Mouse (Mus musculus) v-Abl transformed pro-B cells (cell line): ENCODE data around the gene Tcf25.

Experiments
- in situ Hi-C, 2 experiments: fragments of 400-800 bp; cut with MboI; formaldehyde crosslinking; loops; one replicate each; pipeline ENCODE4 v1.15.1; 2025; ENCODE audit not compliant: unreplicated experiment in 2 of 2

The Tcf25 gene

DNA sequence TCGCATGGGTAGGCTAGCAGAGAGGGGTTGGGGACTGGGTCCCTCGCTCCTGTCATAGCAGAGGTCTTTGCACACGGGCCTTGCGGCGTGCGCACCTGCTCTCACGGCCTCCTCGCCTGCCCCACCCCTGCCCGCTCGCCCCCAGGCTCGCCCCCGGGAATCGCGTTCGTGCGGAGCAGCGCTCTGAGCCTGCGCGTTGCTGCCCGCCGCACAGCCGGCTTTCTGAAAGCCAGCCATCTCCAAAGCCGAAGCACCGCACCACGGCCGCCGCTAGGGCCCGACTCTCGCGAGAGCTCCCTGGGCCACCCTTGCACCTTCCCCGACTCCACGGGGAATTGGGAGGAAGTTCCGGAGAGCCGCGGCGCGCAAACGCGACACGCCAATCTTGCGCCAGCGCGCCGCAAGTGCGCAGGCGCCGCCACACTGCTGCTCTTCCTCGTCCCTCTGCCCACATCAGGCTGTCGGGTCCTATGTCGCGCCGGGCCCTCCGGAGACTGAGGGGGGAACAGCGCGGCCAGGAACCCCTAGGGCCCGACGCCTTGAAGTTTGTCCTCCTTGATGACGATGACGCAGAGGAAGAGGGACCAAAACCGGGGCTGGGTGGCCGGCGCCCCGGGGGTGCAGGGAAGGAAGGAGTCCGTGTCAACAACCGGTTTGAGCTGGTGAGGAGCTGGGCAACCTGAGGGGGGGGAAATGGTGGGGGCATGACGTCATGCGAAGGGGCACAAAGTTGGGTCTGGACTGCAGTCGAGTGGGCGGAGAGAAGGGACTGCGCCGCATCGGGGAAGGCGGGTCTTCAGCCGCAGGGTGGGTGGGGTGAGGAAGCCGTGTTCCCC, at the start of gene Tcf25:
Gene Tcf25, plus strand, starts transcription at position 351 of the 836 bp plus-strand sequence.
- in situ Hi-C loops: no loop called here

DNA sequence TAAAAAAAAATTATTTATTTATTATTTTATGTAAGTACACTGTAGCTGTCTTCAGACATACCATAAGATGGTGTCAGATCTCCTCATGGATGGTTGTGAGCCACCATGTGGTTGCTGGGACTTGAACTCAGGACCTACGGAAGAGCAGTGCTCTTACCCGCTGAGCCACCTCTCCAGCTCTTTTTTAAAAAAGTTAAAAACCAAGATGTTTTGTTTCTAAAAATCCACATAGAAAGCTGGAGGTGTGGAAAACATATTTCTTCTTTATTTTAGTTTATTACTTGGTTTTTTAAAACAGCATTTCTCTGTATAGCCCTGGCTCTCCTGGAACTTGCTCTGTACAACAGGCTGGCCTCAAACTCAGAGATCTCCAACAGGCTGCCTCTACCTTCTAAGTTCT, 45.0 kb upstream of the Tcf25 start:
- in situ Hi-C loops: no loop called here

DNA sequence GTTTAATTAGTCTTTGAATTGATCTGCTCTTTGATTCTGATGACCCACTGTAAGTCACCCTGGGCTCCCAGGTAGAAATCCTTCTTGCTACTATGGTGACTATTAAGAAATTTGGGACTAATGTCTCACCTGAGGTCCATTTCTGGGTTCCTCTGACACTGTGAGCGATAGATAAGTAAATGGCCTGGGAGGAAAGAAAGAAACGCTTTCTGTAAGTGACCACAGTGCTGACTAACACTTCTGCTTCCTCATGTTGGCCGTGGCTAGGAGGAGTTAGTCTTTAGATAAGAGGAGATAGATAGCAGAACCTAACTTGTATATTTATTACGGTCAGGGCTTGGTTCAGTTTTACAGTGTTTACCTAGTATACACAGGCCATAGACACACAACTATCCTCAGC, 44.2 kb upstream of the Tcf25 start:
- in situ Hi-C loops: no loop called here

DNA sequence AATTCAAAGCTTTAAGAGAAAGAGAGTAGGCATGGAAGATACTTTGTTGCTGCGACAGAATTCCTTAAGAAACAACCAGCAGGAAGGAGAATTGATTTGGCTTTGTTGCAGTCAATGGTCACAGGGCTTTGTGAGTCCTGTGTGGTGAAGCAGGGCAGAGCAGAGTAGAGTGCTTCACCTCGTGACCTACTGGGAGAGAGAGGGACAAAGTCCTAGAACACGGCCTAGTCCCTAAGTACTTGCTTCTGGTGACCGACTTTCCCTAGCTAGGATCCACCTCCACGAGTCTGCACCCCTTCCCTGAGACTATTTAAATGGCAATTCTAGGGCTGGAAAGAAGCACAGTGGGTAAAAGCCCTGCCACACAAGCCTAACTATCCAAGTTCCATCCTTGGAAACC, 43.6 kb upstream of the Tcf25 start:
- in situ Hi-C loops: no loop called here

DNA sequence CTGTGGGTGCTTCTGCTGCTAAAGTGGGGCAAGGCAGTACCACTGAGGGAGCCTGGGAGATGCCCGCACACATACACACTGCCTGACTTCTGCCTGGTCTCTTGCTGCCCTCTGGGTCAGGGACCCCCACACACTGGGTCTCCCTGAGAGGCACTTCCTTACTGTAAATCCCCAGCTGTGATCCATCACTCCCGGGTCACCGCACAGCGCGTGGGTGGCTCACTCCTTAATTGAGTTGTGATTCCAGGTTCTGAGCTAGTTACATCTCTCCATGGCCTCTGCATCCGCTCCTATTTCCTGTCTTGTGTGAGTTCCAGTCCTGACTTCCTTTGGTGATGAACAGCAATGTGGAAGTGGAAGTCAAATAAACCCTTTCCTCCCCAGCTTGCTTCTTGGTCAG, 42.9 kb upstream of the Tcf25 start:
- in situ Hi-C loops: no loop called here

DNA sequence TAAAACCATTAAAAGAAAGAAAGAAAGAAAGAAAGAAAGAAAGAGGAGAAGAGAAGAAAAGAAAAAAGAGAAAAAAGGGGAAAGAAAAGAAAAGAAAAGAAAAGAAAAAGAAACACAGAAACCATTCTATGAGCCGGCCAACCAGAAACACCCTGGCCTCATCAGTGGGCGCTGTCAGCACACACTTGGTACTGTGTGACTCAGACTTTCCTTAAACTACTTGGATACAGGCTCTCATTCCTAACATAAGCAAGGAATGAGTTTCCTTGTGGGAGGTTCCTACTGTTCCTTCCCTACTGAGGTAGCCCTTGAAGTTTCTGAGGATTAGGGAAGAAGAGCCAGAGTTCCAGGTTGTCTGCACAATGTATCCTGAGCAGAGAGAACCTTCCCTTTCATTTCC, 42.3 kb upstream of the Tcf25 start:
- in situ Hi-C loops: no loop called here

DNA sequence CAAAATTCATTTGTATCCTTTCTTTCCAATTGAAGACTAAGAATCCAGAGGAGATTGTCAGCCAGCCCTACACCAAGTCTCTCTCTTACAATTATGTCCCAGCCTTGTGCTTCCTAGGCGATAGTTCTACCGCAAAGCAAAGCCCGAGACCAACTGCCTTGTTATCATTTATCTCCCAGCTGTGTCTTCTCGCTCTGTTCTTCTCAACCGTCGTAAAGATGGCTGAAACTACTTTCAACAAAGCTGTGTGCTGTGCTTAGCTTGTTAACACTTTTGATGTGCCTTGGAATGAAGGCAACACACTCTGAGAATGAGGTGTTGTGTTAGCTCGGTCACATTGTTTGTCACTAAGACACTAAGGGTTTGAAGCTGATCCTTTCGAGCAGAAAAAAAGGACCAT, 41.7 kb upstream of the Tcf25 start:
- in situ Hi-C loops: no loop called here

DNA sequence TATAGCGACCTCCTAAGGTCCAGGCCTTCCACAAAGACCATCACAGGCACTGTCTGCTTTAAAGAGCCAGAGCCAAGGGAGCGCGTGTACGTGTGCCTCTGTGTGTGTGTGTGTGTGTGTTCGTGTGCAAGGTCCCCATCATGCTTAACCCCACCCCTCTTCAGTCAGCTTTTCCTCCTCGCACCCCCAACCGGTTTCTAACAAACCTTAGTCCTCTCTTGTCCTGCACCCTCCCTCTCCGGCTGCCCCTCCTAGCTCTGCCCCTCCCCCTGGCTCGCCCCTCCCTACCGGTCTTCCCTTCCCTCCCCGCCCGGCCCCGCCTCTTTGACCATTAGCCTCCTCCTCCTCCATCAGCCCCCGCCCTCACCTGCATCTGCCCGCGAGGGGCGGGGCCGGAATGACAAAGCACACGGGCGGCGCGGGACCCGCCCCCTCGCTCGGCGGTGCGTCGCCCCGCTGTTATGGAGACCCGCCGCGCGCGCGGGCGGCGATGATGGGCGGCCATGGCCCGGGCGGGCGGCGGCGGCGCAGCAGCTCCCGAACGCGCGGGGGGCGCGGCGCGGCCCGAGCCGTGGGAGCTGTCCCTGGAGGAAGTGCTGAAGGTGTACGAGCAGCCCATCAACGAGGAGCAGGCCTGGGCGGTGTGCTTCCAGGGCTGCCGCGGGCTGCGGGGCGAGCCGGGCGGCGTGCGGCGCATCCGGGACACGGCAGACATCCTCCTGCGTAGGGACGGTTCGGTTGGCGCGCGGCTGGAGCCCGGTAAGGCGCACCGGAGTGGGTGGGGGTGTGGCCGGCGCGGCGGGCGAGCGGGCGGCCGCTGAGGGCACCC, 41.1 kb upstream of the Tcf25 start, which contains the start of gene Spire2:
Gene Spire2, plus strand, starts transcription at position 452 of the 829 bp plus-strand sequence.
- in situ Hi-C loops: no loop called here

DNA sequence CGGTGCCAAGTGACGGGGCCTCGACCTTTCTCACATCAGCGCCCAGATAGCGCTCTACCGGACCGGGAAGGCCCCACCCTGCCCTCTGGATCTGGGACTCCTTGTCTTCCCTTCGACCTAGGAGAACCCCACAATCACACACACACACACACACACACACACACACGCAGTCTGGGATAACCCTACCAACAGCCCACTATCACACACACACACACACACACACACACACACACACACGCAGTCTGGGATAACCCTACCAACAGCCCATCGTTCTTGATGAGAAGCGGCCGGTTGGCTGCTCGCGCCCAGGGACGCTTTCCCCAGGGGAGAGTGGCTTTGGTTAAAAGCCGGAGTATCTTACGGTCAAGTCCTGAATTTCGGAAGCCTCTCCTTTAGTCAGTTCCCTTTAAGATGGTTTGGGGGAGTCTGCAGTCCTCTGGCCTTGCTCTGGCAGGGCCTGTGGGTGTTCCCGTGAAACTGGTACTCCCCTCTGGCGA, 40.4 kb upstream of the Tcf25 start:
- in situ Hi-C loops: no loop called here

DNA sequence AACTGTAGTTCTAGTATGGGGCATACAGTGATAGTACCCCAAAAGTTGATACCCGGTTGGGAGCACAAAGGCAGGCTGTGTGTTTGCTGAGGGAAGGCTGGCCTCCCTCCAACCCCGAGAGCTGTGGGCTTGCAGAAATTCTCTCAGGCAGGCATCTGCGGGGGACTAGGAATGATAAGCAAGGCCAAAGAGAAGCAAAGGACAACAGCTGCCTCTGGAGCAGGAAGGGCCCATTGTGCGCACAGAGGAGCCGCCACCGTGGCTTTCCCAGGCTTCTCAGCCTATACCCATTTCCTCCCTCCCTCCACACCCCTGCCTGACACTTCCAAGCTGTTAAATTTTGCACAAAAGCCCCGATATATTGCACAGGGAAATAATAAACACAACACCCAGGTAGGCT, 39.7 kb upstream of the Tcf25 start:
- in situ Hi-C loops: no loop called here

DNA sequence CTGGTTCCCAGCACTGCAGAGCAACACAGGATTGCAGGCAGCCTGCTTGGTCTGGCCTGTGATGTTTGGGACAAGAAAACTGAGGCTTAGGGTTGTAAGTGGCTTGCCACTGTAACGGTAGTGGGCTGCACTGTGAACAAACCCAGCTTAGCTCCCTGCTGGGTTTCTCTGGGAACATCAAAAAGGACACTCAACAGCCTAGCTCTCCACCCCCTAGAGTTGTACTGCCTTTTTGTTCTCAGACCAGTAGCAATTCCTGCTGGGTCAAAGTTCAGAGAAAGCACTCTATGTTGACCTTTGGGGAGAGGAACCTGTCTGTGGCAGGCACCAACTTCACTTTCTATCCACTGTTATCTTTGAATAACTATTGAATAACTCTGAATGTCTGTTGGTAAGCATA, 39.1 kb upstream of the Tcf25 start:
- in situ Hi-C loops: no loop called here

DNA sequence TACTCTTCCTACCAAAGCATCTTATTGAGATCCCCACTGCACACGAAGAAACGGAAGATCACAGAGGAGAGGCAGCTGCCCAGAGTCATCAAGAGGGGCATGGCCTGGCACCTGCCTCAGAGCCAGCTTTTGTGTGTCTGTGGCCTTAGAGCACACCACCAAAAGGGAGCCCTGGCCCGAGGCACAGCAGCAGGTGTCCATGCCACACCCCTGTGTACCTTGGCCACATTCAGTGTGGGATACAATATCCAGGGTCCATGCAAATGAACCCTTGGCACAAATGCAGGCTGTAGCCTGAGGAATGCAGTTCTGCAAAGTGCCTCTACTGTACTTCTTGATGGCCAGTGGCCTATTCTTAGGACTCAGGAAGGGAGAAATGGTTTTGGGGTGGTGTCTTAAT, 36.1 kb upstream of the Tcf25 start:
- in situ Hi-C loops: no loop called here

DNA sequence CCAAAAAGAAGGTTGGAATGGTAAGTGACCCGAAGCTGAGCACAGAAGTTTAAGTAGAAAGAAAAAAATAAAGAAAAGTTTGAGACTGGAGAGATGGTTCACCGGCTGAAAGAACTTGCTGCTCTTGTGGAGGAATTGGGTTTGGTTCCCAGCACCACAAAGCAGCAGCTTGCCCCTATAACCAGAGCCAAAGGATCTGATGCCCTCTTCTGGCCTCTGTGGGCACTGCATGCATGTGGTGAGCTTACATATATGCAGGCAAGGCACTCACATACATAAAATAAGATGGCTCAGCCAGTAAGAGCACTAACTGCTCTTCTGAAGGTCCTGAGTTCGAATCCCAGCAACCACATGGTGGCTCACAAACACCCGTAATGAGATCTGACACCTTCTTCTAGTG, 33.5 kb upstream of the Tcf25 start:
- in situ Hi-C loops: no loop called here

DNA sequence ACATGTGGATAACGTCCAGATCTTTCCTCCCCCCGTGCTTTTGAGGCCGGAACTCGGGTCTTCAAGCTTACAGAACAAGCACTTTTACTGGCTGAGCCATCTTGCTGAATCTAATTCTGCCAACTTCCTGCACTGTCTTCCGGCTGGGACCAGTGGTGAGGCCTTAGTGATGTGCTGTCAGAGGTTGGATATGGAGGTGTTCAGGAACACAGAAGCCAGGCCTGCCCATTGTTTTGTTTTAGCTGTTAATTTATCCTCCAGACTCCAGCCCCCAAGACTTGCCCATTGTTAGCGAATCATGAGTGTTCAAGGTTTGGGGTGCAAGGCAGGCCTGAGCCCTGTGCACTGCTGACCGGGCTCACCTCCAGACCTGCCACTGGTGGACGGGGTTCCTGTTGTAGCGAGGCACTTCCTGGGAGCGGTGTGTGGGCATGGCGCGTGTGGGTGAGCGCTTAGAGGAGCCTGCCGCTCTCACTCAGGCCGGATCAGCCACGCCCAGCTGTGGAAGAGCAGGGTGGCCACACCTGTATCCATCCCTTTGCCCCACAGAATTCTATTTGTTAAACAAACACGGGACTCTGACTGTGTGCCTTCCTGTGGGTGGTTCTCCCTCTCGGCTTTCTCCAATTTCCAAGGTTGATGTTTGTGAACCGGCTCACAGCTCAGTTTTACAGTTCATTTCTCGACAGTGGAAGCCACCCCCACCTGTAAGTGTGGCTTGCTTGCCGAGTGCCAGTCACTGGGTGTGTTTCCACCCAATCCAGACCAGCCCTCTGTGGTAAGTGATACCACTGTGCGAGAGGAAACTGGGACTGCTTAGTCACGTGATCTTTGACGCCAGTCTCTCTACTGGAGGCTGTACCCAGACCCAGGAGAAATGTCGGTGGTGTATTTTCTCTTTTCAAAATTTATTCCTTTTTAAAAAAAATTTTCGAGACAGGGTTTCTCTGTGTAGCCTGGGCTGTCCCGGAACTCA, 32.2 kb upstream of the Tcf25 start:
- in situ Hi-C loops: no loop called here

DNA sequence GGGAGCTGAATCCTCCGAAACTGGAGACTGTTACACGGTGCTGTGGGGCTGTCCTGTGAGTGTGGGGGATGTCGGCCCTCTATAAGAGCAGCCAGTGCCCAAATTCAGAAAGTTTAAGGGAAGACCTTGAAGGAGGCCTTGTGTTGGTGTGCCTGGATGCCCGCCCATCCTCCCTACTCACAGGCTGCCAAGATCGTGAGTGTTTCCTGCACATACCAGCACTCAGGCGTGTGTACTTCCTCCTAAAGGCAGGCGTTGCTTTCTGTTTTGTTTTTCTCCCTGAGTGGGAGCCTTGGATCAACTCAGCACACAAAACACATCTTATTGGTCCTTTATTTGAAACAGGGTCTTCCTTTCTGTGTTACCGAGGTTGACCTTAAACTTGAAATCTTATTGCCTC, 31.3 kb upstream of the Tcf25 start:
- in situ Hi-C loops: no loop called here

DNA sequence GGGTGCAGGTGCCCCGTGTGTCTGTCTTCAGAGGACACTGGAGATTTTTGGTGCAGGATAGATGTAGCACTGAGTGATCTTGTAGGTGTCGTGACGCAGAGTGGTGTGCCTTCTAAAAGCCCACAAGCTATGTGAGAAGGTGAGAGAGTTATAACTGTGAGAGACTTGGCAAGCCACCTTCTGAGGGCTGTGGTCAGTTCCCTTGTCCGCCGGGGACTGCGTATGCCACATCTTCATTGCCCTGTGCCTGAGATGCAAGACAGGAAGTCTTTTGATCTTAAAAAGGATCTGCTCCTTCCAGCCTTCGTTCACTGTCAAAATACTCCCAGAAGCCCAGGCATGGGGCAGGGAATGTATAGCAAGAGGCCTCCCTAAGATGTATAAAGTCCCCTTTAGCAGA, 30.6 kb upstream of the Tcf25 start:
- in situ Hi-C loops: no loop called here

DNA sequence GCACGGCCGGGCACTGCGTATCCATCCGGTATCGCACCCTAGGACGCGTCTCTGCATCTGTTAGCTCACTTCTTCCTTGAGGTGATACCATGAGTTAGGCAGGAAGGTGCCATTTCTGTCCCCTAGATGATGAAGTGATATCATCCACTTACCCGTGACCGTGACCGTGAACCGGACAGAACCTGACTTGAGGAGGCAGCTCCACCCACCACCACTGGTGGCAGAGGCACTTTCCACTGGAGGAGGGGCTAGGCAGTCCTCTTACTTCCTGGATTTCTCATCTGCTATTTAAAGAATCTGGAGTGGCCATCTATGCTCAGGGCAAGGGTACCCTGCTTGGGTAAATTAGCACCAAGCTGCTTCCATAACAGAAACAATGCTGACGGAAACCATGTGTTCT, 30.1 kb upstream of the Tcf25 start:
- in situ Hi-C loops: no loop called here

DNA sequence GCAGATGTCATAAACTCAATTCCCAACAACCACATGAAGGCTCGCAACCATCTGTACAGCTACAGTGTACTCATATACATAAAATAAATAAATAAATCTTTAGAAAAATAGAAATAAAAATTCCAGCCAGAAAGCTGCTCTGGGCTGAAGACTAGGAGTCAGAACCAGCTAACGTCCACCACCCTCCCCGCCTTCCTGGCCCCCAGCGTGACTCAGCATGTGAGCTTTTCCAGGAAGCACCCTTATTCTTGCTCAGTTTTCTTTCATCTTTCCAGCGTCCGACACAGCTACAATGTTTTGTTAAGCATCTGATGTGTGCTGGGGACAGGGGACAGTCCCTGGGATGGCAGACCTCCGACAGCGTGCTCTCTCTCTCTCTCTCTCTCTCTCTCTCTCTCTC, 28.4 kb upstream of the Tcf25 start:
- in situ Hi-C loops: no loop called here

DNA sequence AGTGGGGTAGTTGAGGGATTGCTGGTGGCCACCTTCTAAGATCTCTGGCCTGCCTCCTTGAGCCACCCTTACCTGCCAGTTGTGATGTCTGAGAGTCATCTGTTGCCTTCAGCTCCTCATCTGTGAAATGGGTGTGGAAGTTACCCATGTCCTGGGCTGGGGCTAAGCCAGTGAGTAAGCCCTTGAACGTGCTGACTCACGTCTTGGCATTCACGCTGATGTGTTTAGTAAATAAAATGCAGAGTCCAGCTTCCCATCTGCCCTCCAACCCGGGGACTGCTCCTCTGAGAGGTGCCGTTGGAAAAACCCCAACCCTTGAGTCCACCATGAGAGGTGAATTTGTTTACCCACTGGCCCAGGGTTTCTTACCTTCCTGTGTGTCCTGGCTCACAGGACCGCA, 27.7 kb upstream of the Tcf25 start:
- in situ Hi-C loops: no loop called here

DNA sequence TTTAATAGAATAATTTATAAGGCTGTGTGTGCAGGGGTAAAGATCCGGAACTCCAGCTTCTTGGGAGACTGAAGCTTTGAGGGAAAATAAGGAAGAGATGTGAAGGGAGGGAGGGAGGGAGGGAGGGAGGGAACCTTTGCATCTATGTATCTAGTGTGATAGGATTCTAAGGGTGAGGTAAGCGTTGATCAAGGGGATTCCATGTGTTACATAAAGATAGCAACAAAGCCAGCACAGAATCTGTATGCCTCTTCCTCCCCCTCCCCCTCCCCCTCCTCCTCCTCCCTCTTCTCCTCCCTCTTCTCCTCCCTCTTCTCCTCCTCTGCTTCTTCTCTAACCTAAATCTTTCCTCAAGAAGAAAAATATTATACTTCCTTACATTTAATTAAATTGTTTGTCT, 26.3 kb upstream of the Tcf25 start:
- in situ Hi-C loops: no loop called here
